Mouse (Mus musculus) brain, embryonic 14.5 days (tissue): ENCODE measurements at regions not wholly inside any gene's neighbourhood (a gene's known extent, or its start where the extent isn't known, plus 50 kb on each side); places are given as distances from the start of the nearest gene placed in this dataset.

Experiments
- CTCF ChIP-seq: fragments of 200-500 bp; IDR thresholded peaks from 2 replicates; pipeline ENCODE4 v1.5.1; 2012; ENCODE audit warnings: inconsistent platforms, mild to moderate bottlenecking, moderate library complexity, borderline replicate concordance; ENCODE audit not compliant: insufficient read depth, insufficient read length; ENCODE audit errors: extremely low read depth
- POLR2A ChIP-seq: fragments of 200-500 bp; IDR thresholded peaks from 2 replicates; pipeline ENCODE4 v1.6.1; 2012; ENCODE audit warnings: mild to moderate bottlenecking, inconsistent platforms, borderline replicate concordance; ENCODE audit not compliant: poor library complexity, insufficient read depth, insufficient read length, severe bottlenecking; ENCODE audit errors: extremely low read depth

DNA sequence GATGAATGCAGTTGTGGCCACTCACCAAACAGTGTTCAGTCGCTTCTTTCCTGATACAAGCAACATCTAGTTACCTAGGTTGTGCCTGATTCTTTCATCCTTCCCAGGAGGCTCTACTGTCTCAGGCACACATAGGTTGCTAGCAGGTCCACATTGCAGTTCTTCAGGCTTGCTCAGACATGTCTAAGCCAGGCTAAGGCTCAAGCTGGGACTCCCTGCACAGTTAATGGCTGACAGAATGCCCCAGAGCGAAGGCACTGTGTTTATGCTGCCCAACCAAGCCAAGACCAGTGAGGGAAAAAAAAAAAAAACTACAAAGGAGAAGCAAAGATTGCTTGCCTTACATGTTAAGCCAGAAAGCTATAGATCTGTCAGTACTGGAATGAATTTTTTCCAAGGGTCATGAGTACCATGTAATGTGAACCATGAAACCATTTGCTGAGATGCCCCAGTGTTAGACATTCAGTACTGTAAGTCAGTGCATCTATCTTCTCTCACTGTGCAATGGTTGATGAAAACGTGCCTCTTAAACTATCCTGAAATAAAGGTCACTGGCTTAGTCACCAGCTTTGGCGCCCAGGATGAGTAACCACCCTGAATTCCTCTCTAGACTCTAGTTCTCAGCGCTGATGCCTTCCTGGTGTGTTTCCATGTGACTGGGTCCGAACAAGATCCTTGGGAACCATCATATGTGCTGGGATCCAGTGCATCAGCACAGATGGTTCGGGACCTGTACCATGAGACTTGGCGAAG lies 152.8 kb upstream of the Zfp703 start:
- TF ChIP-seq CTCF: no peak
- no peak for TF ChIP-seq POLR2A
